Mouse (Mus musculus): ENCODE measurements around the gene Fam57b.
"Not testable (repeated sequence)": the region's sequence is repeated elsewhere in the genome, so short reads cannot be mapped to it uniquely, and the experiment has no call there.

Gene Fam57b

DNA sequence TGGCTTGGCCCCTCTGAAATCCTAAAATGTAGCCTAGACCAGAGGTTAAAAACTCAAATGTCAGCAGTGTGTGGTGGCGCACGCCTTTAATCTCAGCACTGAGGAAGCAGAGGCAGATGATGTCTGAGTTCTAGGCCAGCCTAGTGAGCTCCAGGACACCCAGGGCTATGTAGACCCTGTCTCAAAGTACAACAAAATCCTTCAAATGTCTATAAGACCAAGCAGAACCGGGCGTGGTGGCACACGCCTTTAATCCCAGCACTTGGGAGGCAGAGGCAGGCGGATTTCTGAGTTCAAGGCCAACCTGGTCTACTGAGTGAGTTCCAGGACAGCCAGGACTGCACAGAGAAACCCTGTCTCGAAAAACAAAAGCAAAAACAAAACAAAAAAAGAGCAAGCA, 18.4 kb upstream of the Fam57b start:
- DNase-seq, result not testable (repeated sequence)

DNA sequence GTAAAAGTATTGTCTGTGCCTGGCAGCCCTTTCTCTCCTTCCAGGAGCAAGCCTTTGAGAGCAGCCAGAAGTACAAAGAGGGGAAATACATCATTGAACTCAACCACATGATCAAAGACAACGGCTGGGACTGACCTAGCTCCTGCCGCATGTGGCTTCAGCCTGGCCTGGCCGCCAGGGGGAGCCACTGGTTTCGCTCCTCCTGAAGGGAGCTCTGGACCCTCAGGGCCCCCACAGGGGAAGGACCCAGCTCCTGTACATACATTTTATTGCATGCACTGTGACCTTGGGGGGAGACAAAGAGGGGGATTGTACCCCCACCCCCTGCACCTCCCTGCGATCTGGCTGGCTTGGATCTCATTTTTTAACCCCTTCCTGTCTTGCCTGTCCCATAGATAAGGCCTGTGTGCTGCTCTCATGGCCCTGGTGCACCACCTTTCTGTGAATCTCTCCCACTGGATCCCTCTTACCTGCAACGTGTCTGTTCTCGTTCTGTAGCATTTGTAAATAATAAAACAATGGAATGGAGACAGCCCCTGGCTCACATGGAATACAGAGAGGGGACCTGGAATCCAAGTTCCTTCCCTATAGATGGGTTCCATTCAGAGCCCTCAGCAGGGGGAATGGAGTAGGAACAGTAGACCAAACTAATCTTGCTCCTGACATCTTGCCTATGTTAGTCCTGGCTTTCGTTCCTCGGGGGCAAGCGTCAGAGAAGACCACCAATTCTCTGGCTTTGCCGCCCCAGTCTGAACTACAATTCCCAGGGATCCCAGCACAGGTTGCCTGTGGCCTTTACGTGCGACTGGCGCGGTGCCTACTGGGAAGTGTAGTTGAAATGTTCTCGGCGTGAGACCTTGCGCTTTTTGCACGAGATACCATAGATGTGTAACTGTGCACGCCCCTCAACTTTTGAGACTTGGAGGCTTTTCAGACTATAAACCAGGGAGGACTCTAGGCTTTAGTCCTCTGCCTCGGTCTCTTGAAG, 17.2 kb upstream of the Fam57b start:
- peak; percentile 92 for DNase-seq

GRCm38 (mm10) chr7:126780971-126781635, 16.4 kb upstream of the Fam57b start, which contains the start of gene Tbx6:
Tbx6 (plus strand) TSS chr7:126781483.
- DNase-seq, result no peak

DNA sequence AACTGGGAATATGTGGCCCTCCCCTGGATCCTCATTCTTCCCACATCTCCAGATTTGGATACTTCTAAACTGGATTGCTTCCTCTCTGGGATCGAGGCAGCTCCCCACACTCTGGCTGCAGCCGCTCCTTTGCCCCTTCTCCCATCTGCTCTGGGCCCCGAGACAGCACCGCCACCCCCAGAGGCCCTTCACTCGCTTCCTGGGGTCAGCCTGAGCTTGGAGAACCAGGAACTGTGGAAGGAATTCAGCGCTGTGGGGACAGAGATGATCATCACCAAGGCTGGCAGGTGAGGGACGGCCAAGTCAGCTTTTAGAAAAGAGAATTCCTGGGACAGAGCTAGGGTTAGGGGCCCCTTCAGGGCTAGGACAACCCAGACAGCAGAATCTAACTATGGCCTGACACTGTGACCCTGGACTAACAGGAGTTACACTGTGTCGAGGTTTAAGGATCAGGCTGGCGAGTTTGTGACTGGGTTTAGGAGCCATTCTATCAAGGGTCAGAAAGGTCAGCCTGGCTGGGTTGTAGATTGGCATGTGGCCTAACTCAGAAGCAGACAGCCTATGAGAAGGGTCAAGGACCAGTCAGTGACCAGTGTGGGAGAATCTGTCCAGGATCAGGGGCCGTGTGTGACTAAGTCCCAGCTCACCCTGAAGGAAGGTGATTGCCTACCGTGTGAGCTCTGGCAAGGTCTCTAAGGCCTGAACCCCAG, 15.7 kb upstream of the Fam57b start:
- no peak for DNase-seq

DNA sequence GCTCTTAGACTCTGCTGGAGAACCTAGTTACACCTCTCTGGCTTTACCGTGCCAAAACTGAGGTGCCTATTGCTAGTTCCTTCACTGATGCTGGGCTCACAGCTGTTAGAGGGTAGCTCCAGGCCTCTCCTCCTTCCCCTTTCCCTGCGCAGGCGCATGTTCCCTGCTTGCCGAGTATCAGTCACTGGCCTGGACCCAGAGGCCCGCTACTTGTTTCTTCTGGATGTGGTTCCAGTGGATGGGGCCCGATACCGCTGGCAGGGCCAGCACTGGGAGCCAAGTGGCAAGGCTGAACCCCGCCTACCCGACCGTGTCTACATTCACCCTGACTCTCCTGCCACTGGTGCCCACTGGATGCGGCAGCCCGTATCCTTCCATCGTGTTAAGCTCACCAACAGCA, 14.8 kb upstream of the Fam57b start:
- no peak for DNase-seq

- DNase-seq, result no peak
Measured at GRCm38 (mm10) chr7:126784469-126784868, 13.0 kb upstream of the Fam57b start.

GRCm38 (mm10) chr7:126785056-126785455, 12.4 kb upstream of the Fam57b start:
- no peak for DNase-seq

- no peak for DNase-seq
Measured at GRCm38 (mm10) chr7:126786142-126786541, 11.3 kb upstream of the Fam57b start.

DNA sequence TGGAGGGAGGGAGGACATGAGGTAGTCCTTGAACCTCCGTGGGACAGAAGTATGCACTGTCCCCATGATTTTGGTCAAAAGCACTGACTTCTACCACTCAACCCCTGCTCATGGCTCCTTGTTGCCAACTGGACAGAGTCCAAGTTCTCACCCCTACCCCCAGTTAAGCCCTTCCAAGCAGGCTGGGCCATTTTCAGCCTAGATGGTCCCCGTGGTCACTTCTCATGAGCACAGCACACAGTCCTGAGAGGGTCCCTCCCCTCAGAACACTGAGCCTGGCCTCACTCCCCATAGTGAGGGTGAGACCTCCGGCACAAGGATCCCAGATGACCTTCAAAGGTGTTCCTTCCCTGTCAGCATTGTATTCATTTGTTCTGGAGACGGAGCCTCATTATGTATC, 8.3 kb upstream of the Fam57b start:
- DNase-seq, result no peak

DNA sequence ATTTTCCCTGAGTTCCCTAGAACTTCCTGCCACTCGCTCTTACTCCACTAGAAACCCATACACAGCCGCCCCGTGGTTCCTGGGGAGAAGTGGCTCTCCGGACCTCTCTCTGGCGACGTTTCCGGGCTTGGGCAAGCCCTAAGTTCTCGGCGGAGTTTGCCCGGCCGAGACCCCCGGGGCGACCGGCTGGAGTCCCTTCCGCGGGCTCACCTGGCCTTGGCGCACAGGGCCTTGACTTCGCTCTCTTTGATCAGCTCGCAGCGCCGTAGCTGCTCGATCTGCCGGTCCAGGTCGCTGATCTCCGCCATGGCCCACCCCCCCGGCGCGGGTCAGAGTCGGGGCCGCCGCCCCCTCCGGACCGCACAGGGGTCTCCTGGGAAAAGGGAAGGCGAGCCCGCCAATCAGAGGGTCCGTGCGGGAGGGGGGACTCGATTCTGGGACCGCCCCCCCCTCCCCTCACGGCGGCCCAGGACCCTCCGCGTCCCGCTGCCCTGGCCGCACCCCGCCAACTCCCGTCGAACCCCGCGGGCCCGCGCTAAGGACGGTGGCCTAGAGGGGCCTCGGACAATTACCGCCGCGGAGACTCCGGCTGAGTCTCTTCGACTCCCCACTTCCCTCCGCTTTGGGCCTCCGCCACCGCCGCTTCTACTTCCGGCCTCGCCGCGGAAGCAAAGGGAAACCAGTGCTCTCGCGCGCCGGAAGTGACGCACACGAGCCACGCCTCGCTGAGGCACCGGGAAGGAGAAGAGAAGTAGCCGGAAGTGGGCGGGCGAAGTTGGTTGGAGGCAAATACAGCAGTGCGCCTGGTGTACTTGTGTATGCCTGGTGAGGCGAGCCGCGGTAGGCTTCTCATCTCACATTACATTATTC, 5.4 kb upstream of the Fam57b start, which contains the start of gene Ppp4c:
Ppp4c (minus strand) TSS at position 646 of the 870 bp plus-strand sequence.
- DNase-seq, result peak; percentile 98

DNA sequence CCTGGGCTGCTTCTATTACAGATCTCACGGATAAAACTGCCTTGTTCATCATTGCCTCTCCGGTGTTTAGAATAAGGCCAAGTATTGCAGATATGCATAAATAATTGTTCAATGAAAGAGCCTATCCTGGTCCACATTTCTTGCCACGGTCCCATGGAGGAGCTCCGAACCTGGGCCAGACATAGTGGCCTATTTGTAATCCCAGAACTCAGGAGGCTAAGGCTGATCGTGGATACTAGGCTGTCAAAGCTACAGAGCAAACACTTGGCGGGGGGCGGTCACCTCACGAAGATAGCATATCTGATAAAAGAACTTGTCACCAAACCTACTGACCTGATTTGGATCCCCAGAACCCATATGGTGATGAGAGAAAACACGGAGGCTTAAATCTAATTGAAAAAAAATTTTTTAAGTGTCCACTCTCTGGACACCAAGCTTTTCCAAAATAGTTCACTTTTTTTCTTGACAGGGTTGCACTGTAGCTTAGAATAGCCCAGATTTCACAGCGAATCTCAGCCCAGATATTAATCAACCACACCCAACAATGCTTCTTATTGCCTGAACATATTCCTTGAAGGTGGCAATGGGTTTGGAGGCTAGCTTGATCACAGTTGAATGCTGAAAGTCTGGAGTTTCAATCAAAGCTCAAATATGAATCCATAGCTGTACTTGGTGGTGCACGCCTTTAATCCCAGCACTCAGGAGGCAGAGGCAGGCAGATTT, 4.6 kb upstream of the Fam57b start:
- DNase-seq, result no peak

DNA sequence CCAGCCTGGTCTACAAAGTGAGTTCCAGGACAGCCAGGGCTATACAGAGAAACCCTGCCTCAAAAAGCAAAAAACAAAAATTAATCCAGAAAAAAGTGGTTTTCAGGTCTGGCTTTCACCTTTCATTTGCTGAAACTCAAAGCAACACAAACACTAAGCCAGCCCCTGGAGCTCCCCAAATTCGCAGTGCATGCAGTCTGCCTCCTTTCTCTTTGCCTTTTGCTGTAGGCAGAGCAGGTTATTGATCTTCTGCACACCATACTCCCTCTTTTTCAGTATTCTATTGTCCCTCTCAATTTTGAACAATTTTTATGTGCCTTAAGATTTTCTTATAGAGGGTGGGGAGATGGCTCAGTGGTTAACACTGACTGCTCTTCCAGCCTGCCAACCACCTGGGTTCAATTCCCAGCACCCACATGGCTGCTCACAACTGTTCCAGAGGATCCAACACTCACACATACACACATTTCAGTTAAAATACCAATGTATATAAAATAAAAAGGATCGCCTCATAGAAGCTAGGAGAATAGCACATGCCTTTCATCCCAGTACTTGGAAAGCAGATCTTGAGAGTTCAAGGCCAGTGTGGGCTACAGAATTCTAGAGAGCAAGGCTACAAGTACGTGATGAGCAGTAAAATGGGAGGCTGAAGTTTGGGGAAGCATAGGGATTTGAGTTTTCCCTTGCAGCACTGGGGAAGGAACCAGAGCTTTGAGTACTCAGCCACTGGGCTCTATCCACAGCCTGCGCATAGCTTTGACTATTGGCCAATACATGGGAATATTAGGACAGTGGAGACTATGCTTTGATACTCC, 3.8 kb upstream of the Fam57b start:
- no peak for DNase-seq

- no peak for DNase-seq
Measured at GRCm38 (mm10) chr7:126794271-126794605, 3.2 kb upstream of the Fam57b start.

DNA sequence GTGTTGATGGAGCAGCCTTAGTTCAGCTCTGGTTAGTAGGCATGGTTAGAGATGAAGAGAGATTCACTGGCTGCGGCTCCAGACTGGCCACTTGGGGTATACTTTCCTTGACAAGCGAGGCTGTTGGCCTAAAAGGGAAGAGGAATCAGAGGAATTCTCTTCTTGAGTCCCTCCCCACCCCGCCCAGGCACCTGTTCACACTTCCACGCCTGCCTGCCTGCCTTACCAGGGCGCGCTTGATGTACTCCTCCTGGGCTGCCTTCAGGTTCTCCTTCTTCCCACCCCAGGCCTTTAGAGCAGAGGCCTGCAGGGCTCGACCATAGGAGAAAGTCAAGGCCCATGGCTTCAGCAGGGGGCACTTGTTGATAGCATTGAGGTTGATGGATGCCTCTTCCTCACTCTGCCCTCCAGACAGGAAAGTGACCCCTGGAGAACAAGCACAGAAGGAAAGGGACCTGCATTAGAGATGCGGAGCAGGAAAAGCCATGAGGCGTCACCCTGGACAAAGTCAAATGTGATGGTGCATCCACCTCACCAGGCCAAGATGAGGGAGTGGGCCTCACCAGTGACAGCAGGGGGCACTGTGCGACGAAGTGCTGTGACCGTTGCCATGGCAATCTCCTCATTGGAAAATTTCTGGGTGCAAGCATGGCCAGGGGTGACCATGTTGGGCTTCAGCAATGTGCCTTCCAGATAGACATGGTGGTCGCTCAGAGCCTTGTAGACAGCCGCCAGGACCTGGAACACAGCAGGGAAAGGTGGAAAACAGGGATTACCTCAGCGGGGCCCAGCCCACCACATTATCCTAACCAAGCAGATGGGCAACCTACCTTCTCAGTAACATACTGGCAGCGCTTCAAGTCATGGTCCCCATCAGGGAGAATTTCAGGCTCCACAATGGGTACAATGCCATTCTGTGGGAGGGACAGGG, 1.8 kb upstream of the Fam57b start:
- no peak for DNase-seq

DNA sequence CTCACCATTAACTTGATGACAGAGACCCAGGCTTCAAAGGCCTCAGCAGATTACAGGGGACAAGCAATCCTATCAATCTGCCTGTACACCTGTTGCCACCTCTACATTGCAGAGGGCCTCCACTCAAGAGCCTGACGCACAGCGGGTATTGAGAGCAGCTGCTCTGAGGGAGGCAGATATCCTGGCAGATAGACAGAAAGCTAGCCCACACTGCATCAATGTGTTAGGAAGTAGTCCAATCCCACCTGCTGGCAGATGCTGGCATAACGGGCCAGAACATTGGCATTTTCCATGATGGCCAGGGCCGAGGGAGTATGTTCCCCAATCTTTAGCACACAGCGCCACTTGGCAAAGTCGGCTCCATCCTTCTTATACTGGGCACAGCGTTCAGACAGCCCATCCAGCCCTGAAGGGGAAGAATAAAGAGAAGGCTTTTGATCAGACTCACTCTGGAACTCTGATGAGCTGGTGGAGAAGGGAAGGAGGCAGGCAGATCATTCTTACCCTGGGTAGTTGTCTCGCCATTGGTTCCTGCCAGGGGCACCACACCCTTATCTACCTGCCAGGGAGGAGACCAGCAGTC, 1.0 kb upstream of the Fam57b start:
- DNase-seq, result no peak

DNA sequence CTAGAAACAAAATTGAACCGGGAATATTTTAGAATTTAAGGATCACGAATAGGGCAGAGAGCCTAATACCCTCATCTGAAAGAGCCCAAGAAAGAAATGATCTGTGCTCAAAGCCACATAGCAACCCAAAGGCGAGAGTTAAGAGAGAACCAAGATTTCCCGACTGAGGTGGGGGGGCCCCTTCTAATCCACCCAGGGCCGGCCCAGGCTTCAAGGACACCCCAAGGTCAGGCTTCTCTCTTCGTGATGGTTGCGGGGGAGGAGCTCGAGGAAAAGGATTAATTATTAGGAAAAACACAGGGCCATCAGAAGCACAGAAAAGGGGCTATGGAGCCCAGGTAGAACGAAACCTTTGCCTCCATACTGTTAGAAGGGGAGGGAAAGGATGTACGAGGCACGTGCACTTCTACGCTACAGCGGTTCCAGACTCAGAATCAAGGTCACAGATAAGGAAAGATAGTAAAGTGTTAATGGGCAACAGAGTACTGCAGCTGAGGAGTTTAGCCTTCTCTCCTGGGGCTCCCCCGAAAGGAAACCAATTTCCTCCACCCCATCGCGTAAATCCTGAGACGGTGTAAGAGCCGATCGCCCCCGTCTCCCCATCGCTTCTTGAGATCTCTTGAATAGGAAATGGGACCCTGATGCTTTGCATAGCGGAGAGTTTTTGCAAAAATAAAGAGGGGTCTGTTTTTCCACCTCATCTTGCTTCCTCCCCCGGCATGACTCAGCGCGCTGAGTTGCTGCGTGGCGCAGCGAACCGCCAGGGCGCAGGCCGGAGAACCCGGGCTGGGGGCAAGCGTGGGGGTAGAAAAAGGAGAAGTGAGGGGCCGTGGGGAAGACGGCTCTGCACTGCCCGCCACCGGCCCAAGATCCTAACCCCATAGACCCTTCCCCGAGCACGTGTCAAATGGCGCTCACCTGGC, 920 bp downstream of the Fam57b start:
- no peak for DNase-seq

DNA sequence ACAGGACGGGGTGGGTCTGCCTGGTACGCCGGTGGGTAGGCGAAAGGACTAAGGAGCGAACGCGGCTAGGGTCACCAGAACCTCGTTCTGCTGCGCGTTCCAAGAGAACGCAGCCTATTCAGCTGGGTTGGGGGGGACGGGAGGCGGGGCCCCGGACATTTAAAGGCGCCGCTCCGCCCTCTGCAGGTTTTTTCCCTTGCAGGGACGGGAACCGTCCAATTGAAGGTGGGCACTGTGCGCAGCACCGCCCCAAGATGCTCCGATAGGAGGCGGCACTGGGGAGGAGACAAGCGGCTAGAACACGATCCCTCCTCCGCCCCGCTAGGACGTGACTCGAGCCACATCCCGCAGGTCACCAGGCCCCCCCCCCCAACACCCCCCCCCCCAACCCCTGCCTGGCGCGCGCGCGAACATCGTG, 1.6 kb downstream of the Fam57b start:
- peak; percentile 96 for DNase-seq

Data from right cerebral cortex, postnatal 14 days (tissue).